Mouse (Mus musculus): ENCODE measurements around the gene Dach1. TPM values are rescaled to one million over a fixed set of nuclear protein-coding genes. Genes with fewer than 3 reads are reported as not detected.

Dach1 gene
- total RNA-seq (2021): 10 to 100 TPM; 21.5 to 25.6 TPM

GRCm38 (mm10) chr14:98169421-98170076 is at the start of gene Dach1:
Dach1 (minus strand) TSS chr14:98169765.
- intact Hi-C loops (cut with DNase I): loop anchor here (10.0 kb wide), 2 partner anchors 135 to 355 kb away; no protein-coding TSS in a partner anchor

DNA sequence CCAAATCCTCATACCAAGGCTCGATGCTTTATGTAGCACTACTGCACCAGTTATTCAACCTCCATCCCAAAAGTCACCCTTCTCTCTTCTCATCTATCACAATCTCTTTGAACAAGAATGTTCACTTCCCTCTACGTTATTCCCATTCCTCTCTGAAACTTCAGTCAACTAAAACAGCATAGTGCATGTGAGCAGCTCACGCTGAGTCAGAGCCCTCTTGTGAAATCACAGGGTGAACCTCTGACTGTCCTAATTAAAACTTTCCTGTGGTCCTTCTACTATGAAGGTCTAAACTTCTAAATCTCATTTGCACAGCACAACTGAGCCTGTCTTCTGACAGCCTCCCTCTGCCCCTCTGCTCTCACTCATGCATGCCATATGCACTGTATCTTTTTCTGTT is 30.5 kb upstream of the Dach1 start:
- no peak for DNase-seq
- intact Hi-C loops (cut with DNase I): no loop called here

More at GRCm38 (mm10) chr14:98169421-98170076, at the start of gene Dach1:
- peak; percentile 50 to 64 for DNase-seq

DNA sequence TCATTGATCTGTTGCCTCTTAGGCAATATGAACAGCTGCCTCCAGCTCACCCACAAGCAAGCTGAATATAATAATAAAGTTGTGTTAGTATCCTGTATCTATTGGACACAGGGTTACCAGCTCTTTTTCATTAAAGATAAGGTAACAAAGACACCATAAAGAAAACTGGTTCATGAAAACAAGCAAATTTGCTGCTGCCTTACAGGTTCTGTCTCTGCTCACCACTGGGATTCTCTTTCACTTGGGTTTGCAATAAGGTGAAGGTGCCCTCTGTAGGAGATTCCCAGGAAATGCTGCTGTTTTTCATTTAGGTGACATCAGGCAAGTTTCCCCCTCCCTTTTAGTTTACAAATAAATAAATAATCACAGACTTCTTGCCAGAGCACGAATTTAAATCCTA is 12.0 kb upstream of the Dach1 start:
- intact Hi-C loops (cut with DNase I): loop anchor here (2.0 to 5.0 kb wide), 3 partner anchors 513 to 1219 kb away; no protein-coding TSS in a partner anchor

DNA sequence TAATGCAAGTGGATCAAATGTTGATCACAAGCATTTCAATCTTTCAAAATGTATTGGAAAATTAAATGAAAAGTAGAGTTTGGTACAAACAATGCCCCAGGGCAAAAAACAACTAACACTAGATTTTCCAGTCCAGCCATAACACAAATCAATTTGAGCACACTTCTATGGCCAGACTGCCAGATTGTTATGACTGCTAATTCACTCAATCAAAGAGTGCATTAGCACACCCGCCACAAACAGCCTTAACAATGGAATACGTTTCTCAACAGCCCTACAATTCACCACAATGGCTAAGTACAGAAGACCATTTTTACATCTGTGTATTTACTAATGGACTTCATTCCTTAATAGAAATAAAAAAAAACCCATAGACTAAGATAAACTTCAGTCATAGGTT is 4.3 kb upstream of the Dach1 start:
- intact Hi-C loops (cut with DNase I): no loop called here
- no peak for DNase-seq

More for the DNA sequence above, 12.0 kb upstream of the Dach1 start:
- peak; percentile 19 to 30 for DNase-seq

DNA sequence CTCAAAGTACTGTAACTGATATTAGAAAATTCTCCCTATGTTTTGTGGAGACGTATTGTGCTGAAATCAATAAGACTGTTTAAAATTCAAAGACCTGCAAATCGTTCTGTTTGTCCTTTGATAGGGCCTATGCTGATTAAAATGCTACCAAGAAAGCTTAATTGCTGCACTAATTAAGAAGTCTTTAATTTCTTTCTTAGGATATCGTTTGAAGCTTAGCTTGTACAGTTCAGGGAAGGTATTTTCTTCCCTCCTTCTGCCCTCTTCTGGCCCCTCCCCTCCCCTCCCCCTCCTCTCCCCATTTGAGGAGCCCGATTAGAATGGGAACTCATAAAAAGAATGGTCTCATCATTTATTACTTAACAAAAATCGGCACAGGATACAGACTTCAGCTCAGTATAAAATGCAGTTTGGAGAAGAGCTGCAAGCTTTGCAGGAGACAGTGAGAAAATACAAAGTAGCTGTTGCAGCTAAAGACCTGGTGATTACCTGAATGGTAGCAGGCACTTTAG is 2.9 kb upstream of the Dach1 start:
- no peak for DNase-seq
- intact Hi-C loops (cut with DNase I): no loop called here

- intact Hi-C loops (cut with DNase I): no loop called here
- DNase-seq: no peak
These were observed 2.3 kb upstream of the Dach1 start for GRCm38 (mm10) chr14:98171861-98172260.

DNA sequence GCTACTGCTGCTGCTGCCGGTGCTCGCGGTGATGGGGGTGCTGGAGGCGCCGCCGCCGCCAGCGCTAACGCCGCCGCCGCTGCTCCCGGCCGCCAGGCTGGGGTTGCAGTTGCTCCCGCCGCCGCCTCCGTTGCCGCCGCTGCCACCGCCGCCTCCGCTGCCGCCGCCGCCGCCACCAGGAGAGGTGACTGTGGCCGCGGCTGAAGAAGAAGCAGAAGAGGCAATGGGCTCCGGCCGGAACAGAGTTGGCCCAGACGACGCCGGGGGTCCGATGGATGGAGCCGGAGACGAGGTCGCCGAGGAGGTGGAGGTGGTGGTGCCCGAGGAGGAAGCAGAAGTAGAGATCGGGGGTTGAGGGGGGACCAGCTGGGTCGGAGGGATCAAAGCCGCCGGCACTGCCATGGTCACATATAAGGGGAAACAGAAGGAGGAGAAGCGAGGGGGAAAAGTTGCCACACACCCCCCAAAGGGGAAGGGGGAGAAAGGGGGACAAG is 610 bp downstream of the Dach1 start:
- peak; percentile 50 to 57 for DNase-seq
- intact Hi-C loops (cut with DNase I): loop anchor here (10.0 kb wide), 2 partner anchors 134 to 354 kb away; no protein-coding TSS in a partner anchor

DNA sequence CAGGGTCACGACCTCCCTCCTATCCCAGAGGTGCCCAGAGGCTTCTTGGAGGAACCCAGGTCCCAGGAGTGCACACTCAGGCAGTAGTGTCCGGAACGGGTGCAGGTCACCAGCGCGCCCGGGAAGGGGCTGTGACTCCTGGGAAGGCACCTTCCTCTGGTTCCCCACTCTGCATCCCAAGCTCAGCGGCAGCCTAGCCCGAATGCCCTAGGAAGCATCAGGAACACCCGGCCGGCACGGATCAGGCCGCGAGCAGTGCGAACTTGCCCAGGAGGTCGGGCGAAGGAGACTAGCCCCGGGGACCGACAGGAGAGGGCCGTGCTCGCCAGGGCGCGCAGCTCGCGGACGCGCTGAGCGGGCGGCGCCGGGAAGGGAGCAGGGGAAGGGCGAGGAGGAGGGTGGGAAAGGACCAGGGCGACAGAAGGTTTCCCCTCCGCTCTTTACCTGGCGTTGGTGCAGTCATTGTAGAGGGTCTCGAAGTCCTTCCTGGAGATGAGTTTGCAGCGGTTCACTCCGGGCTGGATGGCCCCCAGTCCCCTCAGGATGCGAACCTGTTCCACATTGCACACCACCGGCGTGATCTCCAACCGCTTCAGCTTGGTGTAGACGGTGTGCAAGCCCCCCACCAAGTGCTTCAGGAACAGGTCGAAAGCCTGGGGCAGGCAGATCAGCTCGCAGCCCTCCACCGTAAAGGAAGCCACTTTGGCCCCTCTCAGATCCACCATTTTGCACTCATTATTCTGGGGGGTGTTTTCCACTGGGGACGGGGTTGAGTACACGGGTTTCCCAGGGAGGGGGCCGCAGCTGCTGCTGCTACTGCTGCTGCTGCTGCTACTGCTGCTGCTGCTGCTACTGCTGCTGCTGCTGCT is 1.3 kb downstream of the Dach1 start:
- peak; percentile 49 to 57 for DNase-seq
- intact Hi-C loops (cut with DNase I): loop anchor here (10.0 kb wide), 2 partner anchors 133 to 353 kb away; no protein-coding TSS in a partner anchor

DNA sequence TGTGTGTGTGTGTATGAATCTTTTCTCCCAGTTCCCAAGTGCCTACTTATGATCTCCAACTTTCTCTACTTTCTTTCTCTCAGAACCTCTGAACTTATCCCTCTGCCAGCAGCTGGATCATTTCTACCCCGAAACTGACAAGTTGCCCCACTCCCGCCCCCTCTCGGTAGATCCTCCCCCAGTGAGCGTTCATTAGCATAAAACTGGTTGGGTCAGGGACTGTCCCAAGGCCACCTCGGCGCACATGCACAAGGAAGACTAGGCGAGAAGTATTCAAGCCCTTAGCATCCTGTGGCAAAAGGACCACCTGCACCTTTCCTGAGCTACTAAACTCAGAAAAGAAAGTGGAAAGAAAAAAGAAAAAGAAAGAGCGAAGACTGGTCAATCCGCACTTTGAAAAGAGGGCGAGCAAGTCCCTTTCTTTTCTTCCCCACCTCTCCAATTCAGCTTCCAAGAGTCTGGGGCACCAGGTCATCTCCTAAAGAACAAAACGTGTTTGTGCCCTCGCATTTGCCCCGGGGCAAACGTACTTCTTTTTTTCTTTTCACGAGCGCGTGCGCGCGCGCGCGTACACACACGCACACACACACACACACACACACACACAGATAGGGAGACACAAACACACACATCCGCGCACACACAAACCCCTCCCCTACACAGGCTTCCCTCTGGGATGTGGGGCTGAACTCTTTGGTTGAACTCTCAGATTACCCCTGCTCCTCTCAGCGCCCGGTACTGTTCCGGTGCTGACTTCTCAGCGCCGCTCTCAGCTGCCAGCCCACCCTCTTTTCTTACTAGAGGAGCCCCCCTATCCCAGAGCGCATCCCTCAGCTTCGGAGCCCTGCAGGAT is 2.2 kb downstream of the Dach1 start:
- intact Hi-C loops (cut with DNase I): loop anchor here (10.0 kb wide), 2 partner anchors 133 to 353 kb away; no protein-coding TSS in a partner anchor
- DNase-seq: peak; percentile 43 to 51

DNA sequence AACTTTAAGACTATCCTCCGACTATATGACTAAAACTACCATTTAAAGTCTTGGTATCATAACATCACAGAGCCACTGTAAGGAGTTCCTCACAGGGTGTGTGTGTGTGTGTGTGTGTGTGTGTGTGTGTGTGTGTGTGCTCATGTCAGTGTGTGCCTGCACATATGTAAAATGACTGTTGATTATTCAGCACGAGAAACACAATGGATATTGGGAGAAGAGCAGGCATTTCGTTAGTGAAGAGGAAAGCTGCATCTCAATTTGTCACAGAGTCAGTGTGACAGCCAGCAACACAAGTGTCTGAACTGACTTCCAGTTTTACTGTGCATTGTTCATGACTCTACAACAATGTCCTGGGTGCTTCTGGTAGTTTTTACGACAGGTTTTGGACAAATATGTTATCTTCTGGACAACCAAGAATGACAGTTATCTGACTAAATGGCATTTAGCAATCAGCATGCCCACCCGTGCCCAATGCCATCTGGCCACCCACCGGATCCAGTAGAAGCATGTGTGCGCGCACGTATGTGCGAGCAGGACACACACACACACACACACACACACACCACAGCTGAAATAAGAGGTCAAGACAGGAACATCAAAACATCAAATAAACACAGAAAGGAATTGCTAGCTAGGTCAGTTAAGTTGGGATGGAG is 3.1 kb downstream of the Dach1 start:
- no peak for DNase-seq
- intact Hi-C loops (cut with DNase I): loop anchor here (10.0 kb wide), 2 partner anchors 132 to 352 kb away; no protein-coding TSS in a partner anchor

GRCm38 (mm10) chr14:98156753-98157152 is 12.8 kb downstream of the Dach1 start:
- intact Hi-C loops (cut with DNase I): no loop called here
- no peak for DNase-seq

- no peak for DNase-seq
- intact Hi-C loops (cut with DNase I): no loop called here
These were observed 13.7 kb downstream of the Dach1 start for GRCm38 (mm10) chr14:98155725-98156392.

DNA sequence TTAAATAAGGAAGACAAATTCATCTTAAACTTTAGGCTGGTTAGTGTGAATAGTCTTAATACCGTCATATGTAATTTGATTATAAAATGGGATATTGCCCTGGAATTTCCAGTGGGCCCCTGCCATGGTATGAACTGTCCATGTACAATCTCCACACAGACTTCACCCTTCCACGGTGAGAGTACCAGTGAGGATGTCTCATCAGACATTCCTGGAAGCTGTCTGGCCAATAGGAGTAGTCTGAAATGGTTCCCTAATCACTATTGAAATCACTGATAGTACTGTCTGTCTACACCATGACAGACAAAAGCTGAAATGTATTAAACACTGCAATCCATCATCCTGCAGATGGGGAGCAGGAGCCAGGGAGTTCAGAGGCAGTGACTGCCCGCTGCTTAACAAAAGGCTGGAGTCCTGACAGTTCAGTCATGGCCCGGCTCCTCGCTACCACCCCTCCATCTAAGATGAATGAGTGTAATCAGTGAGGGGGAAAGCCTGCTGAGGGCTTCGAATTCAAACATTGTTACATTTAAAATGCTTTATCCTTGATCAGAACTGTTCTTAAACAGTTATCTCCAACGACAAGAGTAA is 14.6 kb downstream of the Dach1 start:
- intact Hi-C loops (cut with DNase I): no loop called here
- no peak for DNase-seq

GRCm38 (mm10) chr14:98141758-98142157 is 27.8 kb downstream of the Dach1 start:
- intact Hi-C loops (cut with DNase I): no loop called here
- no peak for DNase-seq

GRCm38 (mm10) chr14:98138873-98139665 is 30.5 kb downstream of the Dach1 start:
- DNase-seq: no peak

DNA sequence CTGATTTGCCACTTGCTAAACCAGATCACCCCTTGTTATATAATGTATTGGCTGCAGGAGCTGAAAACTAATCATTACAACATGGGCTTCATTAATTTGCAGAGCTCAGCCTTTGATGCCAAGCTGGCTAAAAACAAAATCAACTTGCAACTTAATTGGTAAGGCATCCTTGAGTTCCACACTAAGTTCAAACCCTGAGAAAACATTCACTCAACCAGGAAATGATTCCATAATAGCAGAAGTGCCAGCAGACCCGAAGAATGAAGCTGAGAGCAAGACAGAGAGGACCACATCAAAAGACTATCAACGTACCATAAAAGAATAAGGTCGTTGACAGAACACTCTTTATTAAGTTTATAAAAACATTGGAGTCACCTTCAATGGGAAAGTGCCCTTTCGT is 35.0 kb downstream of the Dach1 start:
- intact Hi-C loops (cut with DNase I): no loop called here
- DNase-seq: no peak

More at GRCm38 (mm10) chr14:98138873-98139665, 30.5 kb downstream of the Dach1 start:
- intact Hi-C loops (cut with DNase I): no loop called here

GRCm38 (mm10) chr14:98123032-98123431 is 46.5 kb downstream of the Dach1 start:
- intact Hi-C loops (cut with DNase I): no loop called here
- peak; percentile 18 to 19 for DNase-seq

GRCm38 (mm10) chr14:98116627-98117026 is 52.9 kb downstream of the Dach1 start:
- no peak for DNase-seq
- intact Hi-C loops (cut with DNase I): no loop called here

Data from heart, postnatal 10 days (tissue).